Comparison of ENCODE assay signal across 8 mouse cellular contexts in the genomic region with DNA sequence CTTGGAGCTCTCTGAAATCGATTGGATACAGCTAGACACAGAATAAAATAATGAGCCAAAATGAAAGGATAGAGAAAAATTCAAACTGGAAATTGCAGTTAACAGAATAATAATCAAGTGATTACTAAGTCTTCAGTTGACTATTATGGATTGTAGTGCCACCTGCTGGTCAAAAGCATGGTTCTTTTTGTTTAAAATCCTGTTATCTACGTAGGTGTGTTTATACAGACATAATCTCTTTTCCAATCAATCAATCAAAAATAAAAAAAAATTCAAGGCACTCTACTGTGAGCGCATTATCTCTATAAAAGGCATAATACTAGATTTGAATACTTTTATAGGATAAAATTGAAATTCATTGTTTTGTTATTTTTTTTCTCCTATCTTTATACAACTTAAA. TPM values are rescaled to one million over a fixed set of nuclear protein-coding genes. Genes with fewer than 3 reads are reported as not detected.
DNase-seq lines count a peak whose midpoint lies in the region; ATAC-seq and TF ChIP-seq lines count a peak whose summit lies in the region.

No protein-coding gene starts in this region.

- no peak overlapping the region for H3K4me3 ChIP-seq in heart, adult 2 months
- no peak overlapping the region for H3K4me3 ChIP-seq in heart, embryonic 10.5 days
- H3K4me3 ChIP-seq in forebrain, embryonic 13.5 days: no peak overlapping the region
- H3K4me3 ChIP-seq in lung, embryonic 14.5 days (ENCODE audit: low read depth, low read length): no peak overlapping the region
- no peak overlapping the region for H3K4me3 ChIP-seq in stomach, postnatal 0 days (ENCODE audit: low read depth, low read length)
- H3K4me3 ChIP-seq in heart, embryonic 12.5 days: no peak overlapping the region

- no peaks in the 10 kb centered on the region for H3K9me3 ChIP-seq in heart, embryonic 10.5 days
- H3K9me3 ChIP-seq in forebrain, embryonic 13.5 days (replicated peaks): no peaks in the 10 kb centered on the region
- H3K9me3 ChIP-seq in lung, embryonic 14.5 days (ENCODE audit: low read depth, low read length): no peaks in the 10 kb centered on the region
- H3K9me3 ChIP-seq in stomach, postnatal 0 days (ENCODE audit: control insufficient read depth, low read length): no peaks in the 10 kb centered on the region
- H3K9me3 ChIP-seq in heart, embryonic 12.5 days (replicated peaks): no peaks in the 10 kb centered on the region

- TF ChIP-seq CTCF in heart, adult 2 months (IDR thresholded peaks at IDR 0.05): peak; percentile 68
- peak; percentile 55 for TF ChIP-seq CTCF in lung, embryonic 14.5 days (IDR thresholded peaks at IDR 0.05; ENCODE audit: low read depth)
- TF ChIP-seq CTCF in stomach, postnatal 0 days (IDR thresholded peaks at IDR 0.05; ENCODE audit: low read depth): peak; percentile 76

- no peaks in the 10 kb centered on the region for H3K27me3 ChIP-seq in heart, adult 2 months (ENCODE audit: control insufficient read depth, insufficient read depth, low read length)
- no peaks in the 10 kb centered on the region for H3K27me3 ChIP-seq in heart, embryonic 10.5 days (ENCODE audit: insufficient read depth, poor library complexity, severe bottlenecking)
- no peaks in the 10 kb centered on the region for H3K27me3 ChIP-seq in forebrain, embryonic 13.5 days
- no peaks in the 10 kb centered on the region for H3K27me3 ChIP-seq in lung, embryonic 14.5 days (ENCODE audit: insufficient read depth, low read length)
- H3K27me3 ChIP-seq in stomach, postnatal 0 days (ENCODE audit: control insufficient read depth, insufficient read depth, low read length): no peaks in the 10 kb centered on the region
- no peaks in the 10 kb centered on the region for H3K27me3 ChIP-seq in heart, embryonic 12.5 days (replicated peaks)

- H3K36me3 ChIP-seq in heart, adult 2 months (ENCODE audit: control insufficient read depth, insufficient read depth, low read length): no peaks in the 10 kb centered on the region
- no peaks in the 10 kb centered on the region for H3K36me3 ChIP-seq in heart, embryonic 10.5 days
- H3K36me3 ChIP-seq in forebrain, embryonic 13.5 days (ENCODE audit: poor library complexity, severe bottlenecking): no peaks in the 10 kb centered on the region
- H3K36me3 ChIP-seq in lung, embryonic 14.5 days (ENCODE audit: insufficient read depth): no peaks in the 10 kb centered on the region
- no peaks in the 10 kb centered on the region for H3K36me3 ChIP-seq in stomach, postnatal 0 days (ENCODE audit: control insufficient read depth, insufficient read depth, low read length)
- H3K36me3 ChIP-seq in heart, embryonic 12.5 days: no peaks in the 10 kb centered on the region

- no peak for DNase-seq in heart, adult 2 months
- DNase-seq in heart, embryonic 10.5 days (ENCODE audit: low spot score): no peak
- peak; percentile 32 for DNase-seq in urinary bladder, postnatal 14 days (ENCODE audit: low spot score)
- DNase-seq in urinary bladder, postnatal 36 days (ENCODE audit: low spot score in 2 of 2): no peak
- DNase-seq in lung, embryonic 14.5 days: peak; percentile 79
- DNase-seq in stomach, postnatal 0 days (ENCODE audit: low spot score): no peak

- ATAC-seq in forebrain, embryonic 13.5 days: peak; percentile 69
- no peak for ATAC-seq in lung, embryonic 14.5 days (ENCODE audit: insufficient read depth)
- no peak for ATAC-seq in stomach, postnatal 0 days (ENCODE audit: low FRiP score, low TSS enrichment)
- no peak for ATAC-seq in heart, embryonic 12.5 days (ENCODE audit: insufficient number of reproducible peaks, low FRiP score)

- no peak for TF ChIP-seq POLR2A in heart, adult 2 months (IDR thresholded peaks at IDR 0.05; ENCODE audit: insufficient read depth, low read depth, low read length)

- H3K4me1 ChIP-seq in heart, adult 2 months (ENCODE audit: control insufficient read depth, insufficient read depth, low read length): no peaks in the 10 kb centered on the region
- no peaks in the 10 kb centered on the region for H3K4me1 ChIP-seq in heart, embryonic 10.5 days
- H3K4me1 ChIP-seq in forebrain, embryonic 13.5 days: no peaks in the 10 kb centered on the region
- H3K4me1 ChIP-seq in lung, embryonic 14.5 days (ENCODE audit: insufficient read depth): no peaks in the 10 kb centered on the region
- no peaks in the 10 kb centered on the region for H3K4me1 ChIP-seq in stomach, postnatal 0 days (replicated peaks; ENCODE audit: control insufficient read depth, insufficient read depth)
- no peaks in the 10 kb centered on the region for H3K4me1 ChIP-seq in heart, embryonic 12.5 days (replicated peaks)

- H3K27ac ChIP-seq in heart, adult 2 months: no peak overlapping the region
- H3K27ac ChIP-seq in heart, embryonic 10.5 days: no peak overlapping the region
- H3K27ac ChIP-seq in forebrain, embryonic 13.5 days: no peak overlapping the region
- H3K27ac ChIP-seq in lung, embryonic 14.5 days (ENCODE audit: low read depth): no peak overlapping the region
- no peak overlapping the region for H3K27ac ChIP-seq in stomach, postnatal 0 days (replicated peaks)
- H3K27ac ChIP-seq in heart, embryonic 12.5 days (ENCODE audit: poor library complexity, severe bottlenecking): no peak overlapping the region

- no peak for TF ChIP-seq EP300 in heart, adult 2 months (IDR thresholded peaks at IDR 0.05; ENCODE audit: insufficient read depth, low read depth, low read length)
- TF ChIP-seq EP300 in stomach, postnatal 0 days (optimal IDR thresholded peaks at IDR 0.05): no peak

- H3K4me2 ChIP-seq in forebrain, embryonic 13.5 days: no peak overlapping the region
- H3K4me2 ChIP-seq in lung, embryonic 14.5 days: no peak overlapping the region
- H3K4me2 ChIP-seq in stomach, postnatal 0 days (replicated peaks; ENCODE audit: low read depth): no peak overlapping the region
- H3K4me2 ChIP-seq in heart, embryonic 12.5 days: no peak overlapping the region

- intact Hi-C loops in heart, adult 2 months (cut with DNase I): loop anchor here (10.0 kb wide), 1 partner anchor 784 kb away; no protein-coding TSS in a partner anchor

- no peak overlapping the region for H3K9ac ChIP-seq in heart, adult 2 months (ENCODE audit: low read depth, low read length)
- no peak overlapping the region for H3K9ac ChIP-seq in forebrain, embryonic 13.5 days
- H3K9ac ChIP-seq in lung, embryonic 14.5 days: no peak overlapping the region
- H3K9ac ChIP-seq in stomach, postnatal 0 days (ENCODE audit: low read length): no peak overlapping the region
- no peak overlapping the region for H3K9ac ChIP-seq in heart, embryonic 12.5 days

- 17% methylated on average over 3 of the region's 3 CpGs for WGBS in heart, adult 2 months
- WGBS in heart, embryonic 10.5 days: 25% methylated on average over 3 of the region's 3 CpGs
- 26% methylated on average over 3 of the region's 3 CpGs for WGBS in forebrain, embryonic 13.5 days
- WGBS in lung, embryonic 14.5 days: 17% methylated on average over 3 of the region's 3 CpGs
- 16% methylated on average over 3 of the region's 3 CpGs for WGBS in stomach, postnatal 0 days
- WGBS in heart, embryonic 12.5 days: 18% methylated on average over 3 of the region's 3 CpGs

- no peaks in the 10 kb centered on the region for H3K79me2 ChIP-seq in heart, adult 2 months (replicated peaks; ENCODE audit: control insufficient read depth, insufficient read depth, low read length)

RNA-seq across cellular contexts. Expression of gene Rprm, which starts 33.5 kb away (rescaled TPM):
- total RNA-seq in heart, adult 2 months (2021): under 1 TPM in 1 of 2 experiments, not detected in 1; 0.20 TPM
- polyA plus RNA-seq in heart, adult 2 months (2012; rRNA removed): 0.29 and 0.41 TPM in 2 replicates
- polyA plus RNA-seq in heart, embryonic 10.5 days (2016; fragmentation: Nextera tagmentation; extraction: Ambion mirVana): 1.1 and 2.8 TPM in 2 replicates
- 176 and 177 TPM in 2 replicates for polyA plus RNA-seq in forebrain, embryonic 13.5 days (2015; fragmentation: Nextera tagmentation; extraction: Ambion mirVana)
- 2.5 and 2.9 TPM in 2 replicates for polyA plus RNA-seq in lung, embryonic 14.5 days (2014; fragmentation: Nextera tagmentation; extraction: Ambion mirVana)
- polyA plus RNA-seq in stomach, postnatal 0 days (2015; fragmentation: Nextera tagmentation; extraction: Ambion mirVana): 3.9 and 4.9 TPM in 2 replicates
- 1.2 and 1.3 TPM in 2 replicates for polyA plus RNA-seq in heart, embryonic 12.5 days (2016; fragmentation: Nextera tagmentation; extraction: Ambion mirVana)

Comparison
In these comparisons a context has a peak if more than half of its experiments do, and no peak if none do; other contexts are left out.
1. DNase-seq: peak in urinary bladder, postnatal 14 days (single experiment) and lung, embryonic 14.5 days (single experiment); none in heart, adult 2 months (0 of 2), heart, embryonic 10.5 days (single experiment), urinary bladder, postnatal 36 days (0 of 2) and stomach, postnatal 0 days (single experiment).
2. RNA of gene Rprm, which starts 33.5 kb away (polyA plus RNA-seq): 176 to 177 TPM in forebrain, embryonic 13.5 days; 3.9 to 4.9 TPM in stomach, postnatal 0 days, 1.1 to 2.8 TPM in heart, embryonic 10.5 days, 2.5 to 2.9 TPM in lung, embryonic 14.5 days, 1.2 to 1.3 TPM in heart, embryonic 12.5 days and 0.29 to 0.41 TPM in heart, adult 2 months; every median in the first group is over 10 times any median in the second.
3. Peak in every context shown above with its lines, with median percentiles within 50 percentile points of each other: CTCF ChIP-seq.